Mouse (Mus musculus) stomach, postnatal 0 days (tissue): ENCODE data around the gene Abhd2. TPM values are rescaled to one million over a fixed set of nuclear protein-coding genes. Genes with fewer than 3 reads are reported as not detected.

Experiments used
- ATAC-seq: fragments of 200-750 bp; cut with Nextera tagmentation; 2 replicates; pipeline ENCODE4 v1.8.0; 2017; ENCODE audit not compliant: low FRiP score, low TSS enrichment
- DNase-seq: peaks from one replicate; pipeline ENCODE4 v3.0.0-alpha.2; 2016; ENCODE audit warnings: low spot score
- H3K27ac ChIP-seq: fragments of 300-500 bp; sonication (generic); replicated peaks from 2 replicates; pipeline ENCODE4 v1.5.1; 2014; ENCODE audit warnings: mild to moderate bottlenecking, control low read depth
- H3K27me3 ChIP-seq: fragments of 300-500 bp; sonication (generic); 2 replicates; pipeline ENCODE4 v1.6.1; 2014; ENCODE audit warnings: low read length; ENCODE audit not compliant: control insufficient read depth, insufficient read depth
- H3K36me3 ChIP-seq: fragments of 300-500 bp; sonication (generic); 2 replicates; pipeline ENCODE4 v1.6.1; 2014; ENCODE audit warnings: low read length, mixed read lengths; ENCODE audit not compliant: control insufficient read depth, insufficient read depth
- H3K4me1 ChIP-seq: fragments of 300-500 bp; sonication (generic); replicated peaks from 2 replicates; pipeline ENCODE4 v1.6.1; 2014; ENCODE audit warnings: antibody characterized with exemption; ENCODE audit not compliant: control insufficient read depth, insufficient read depth
- H3K4me2 ChIP-seq: fragments of 300-500 bp; sonication (generic); replicated peaks from 2 replicates; pipeline ENCODE4 v1.6.1; 2014; ENCODE audit warnings: low read depth, mild to moderate bottlenecking, control low read depth, moderate library complexity
- H3K4me3 ChIP-seq: fragments of 300-500 bp; sonication (generic); 2 replicates; pipeline ENCODE4 v1.5.1; 2014; ENCODE audit warnings: low read depth, low read length, control low read depth
- H3K9ac ChIP-seq: fragments of 300-500 bp; sonication (generic); 2 replicates; pipeline ENCODE4 v1.6.1; 2014; ENCODE audit warnings: mild to moderate bottlenecking, low read length, control low read depth, mixed read lengths
- H3K9me3 ChIP-seq: fragments of 300-500 bp; sonication (generic); 2 replicates; pipeline ENCODE4 v1.6.1; 2016; ENCODE audit warnings: low read length; ENCODE audit not compliant: control insufficient read depth
- CTCF ChIP-seq: IDR thresholded peaks from 2 replicates; pipeline ENCODE4 v1.5.1; 2016; ENCODE audit warnings: antibody characterized with exemption, low read depth, mild to moderate bottlenecking, moderate library complexity
- EP300 ChIP-seq: optimal IDR thresholded peaks from 2 replicates; pipeline ENCODE3; 2016; ENCODE audit warnings: antibody characterized with exemption
- WGBS: fragments of 180-500 bp; shearing (Covaris S2); extraction: QIAGEN DNeasy Blood & Tissue Kit; methylation state at CpG from one replicate; pipeline ENCODE4 v1.1.7; 2014; 5-methylcytosine and 5-hydroxymethylcytosine counted together
- polyA plus RNA-seq: library from polyadenylated mRNA; unstranded; fragments of >200 nt; fragmentation: Nextera tagmentation; extraction: Ambion mirVana; gene quantifications from 2 replicates; pipeline ENCODE4 v1.2.1, GENCODE M21; 2015

Abhd2 gene
- polyA plus RNA-seq, 1 experiment from 2014 or later = 27.5 TPM

DNA sequence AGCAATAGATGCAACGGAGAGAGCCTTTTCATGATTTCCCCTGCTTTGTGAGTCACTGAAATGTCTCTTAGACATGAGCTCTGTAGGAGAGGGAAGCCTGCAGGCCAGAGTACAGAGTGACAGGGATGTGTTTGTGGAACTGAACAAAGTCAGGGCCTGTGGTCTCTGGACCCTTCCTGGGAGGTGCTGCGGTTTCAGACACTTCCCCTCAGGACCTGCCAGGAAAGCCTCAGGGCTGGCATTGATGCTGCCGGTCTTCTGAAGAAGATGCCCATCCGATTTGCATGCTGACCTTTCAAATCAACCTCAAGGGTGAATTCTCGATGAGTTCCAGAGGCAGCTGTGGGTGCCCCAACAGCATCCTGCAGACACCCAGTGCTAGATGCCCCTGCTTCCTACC is 41.5 kb downstream of the Abhd2 start:
- Histone ChIP-seq H3K27me3 (no peaks in the 10 kb centered on the region), H3K9ac (no peak overlapping the region), H3K4me1 (peaks cover 17% of the 10 kb centered on the region), H3K4me2 (no peak overlapping the region), H3K9me3 (no peaks in the 10 kb centered on the region), H3K27ac (0 out of 2 replicates have a peak overlapping the region, but pooled peaks have one; percentile 18), H3K36me3 (no peaks in the 10 kb centered on the region), H3K4me3 (no peak overlapping the region)
- WGBS = 71% methylated on average over 5 of the region's 5 CpGs
- ATAC-seq = no peak
- TF ChIP-seq EP300 (no peak), CTCF (no peak)
- no peak for DNase-seq

- peak overlapping the region; percentile 13; the same call in 1 of the 2 replicates for H3K27ac ChIP-seq
- no peak overlapping the region for H3K9ac ChIP-seq
- ATAC-seq (no peak), DNase-seq (no peak)
- H3K4me1 ChIP-seq = peaks cover 17% of the 10 kb centered on the region
- TF ChIP-seq CTCF (no peak), EP300 (no peak)
- H3K9me3 ChIP-seq = no peaks in the 10 kb centered on the region
- H3K4me3 ChIP-seq = no peak overlapping the region
- no peak overlapping the region for H3K4me2 ChIP-seq
- H3K36me3 ChIP-seq = no peaks in the 10 kb centered on the region
- WGBS = 54% methylated on average over 8 of the region's 8 CpGs
- no peaks in the 10 kb centered on the region for H3K27me3 ChIP-seq
These were observed 42.1 kb downstream of the Abhd2 start for GRCm38 (mm10) chr7:79315149-79315548.

- TF ChIP-seq CTCF (no peak), EP300 (no peak)
- peak; percentile 27; the same call in 1 of the 2 replicates for ATAC-seq
- WGBS = 26% methylated on average over 10 of the region's 10 CpGs
These were observed 43.2 kb downstream of the Abhd2 start for GRCm38 (mm10) chr7:79316069-79316695.

DNA sequence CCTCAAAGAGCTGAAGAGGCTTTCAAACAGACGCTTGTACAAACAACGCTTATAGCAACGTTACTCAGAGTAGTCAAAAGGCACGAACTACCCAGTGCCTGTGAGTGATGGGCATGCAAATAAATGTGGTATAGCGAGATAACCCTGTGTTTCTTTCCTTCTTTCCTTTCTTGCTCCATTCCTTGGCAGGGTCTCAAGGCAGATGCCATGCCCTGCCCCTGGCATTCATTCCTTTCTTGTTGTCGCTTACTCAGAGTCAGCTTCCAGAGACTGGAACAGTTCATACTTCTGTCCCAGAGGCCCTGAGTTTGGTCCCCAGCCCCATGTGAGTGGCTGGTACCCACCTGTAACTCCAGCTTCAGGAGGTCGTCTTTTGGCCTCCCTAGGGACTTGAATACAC is 44.6 kb downstream of the Abhd2 start:
- H3K4me3 ChIP-seq = no peak overlapping the region
- no peak overlapping the region for H3K9ac ChIP-seq
- ATAC-seq = peak; percentile 36; the same call in 1 of the 2 replicates
- WGBS = 47% methylated on average over 7 of the region's 7 CpGs
- peaks cover 14% of the 10 kb centered on the region for H3K4me1 ChIP-seq
- peak overlapping the region; percentile 81 for H3K27ac ChIP-seq
- H3K36me3 ChIP-seq = no peaks in the 10 kb centered on the region
- no peaks in the 10 kb centered on the region for H3K27me3 ChIP-seq
- TF ChIP-seq CTCF = no peak
- no peak for TF ChIP-seq EP300
- no peak overlapping the region for H3K4me2 ChIP-seq
- no peaks in the 10 kb centered on the region for H3K9me3 ChIP-seq
- no peak for DNase-seq

More at GRCm38 (mm10) chr7:79316069-79316695, 43.2 kb downstream of the Abhd2 start:
- no peaks in the 10 kb centered on the region for H3K36me3 ChIP-seq
- peaks cover 17% of the 10 kb centered on the region for H3K4me1 ChIP-seq
- no peak overlapping the region for H3K9ac ChIP-seq
- no peaks in the 10 kb centered on the region for H3K27me3 ChIP-seq
- H3K27ac ChIP-seq = peak overlapping the region; percentile 81
- H3K9me3 ChIP-seq = no peaks in the 10 kb centered on the region
- no peak overlapping the region for H3K4me3 ChIP-seq
- no peak for DNase-seq
- 0 out of 2 replicates have a peak overlapping the region, but pooled peaks have one; percentile 8 for H3K4me2 ChIP-seq

GRCm38 (mm10) chr7:79318110-79318801 is 45.3 kb downstream of the Abhd2 start:
- 30% methylated on average over 13 of the region's 13 CpGs for WGBS
- no peak for TF ChIP-seq CTCF
- H3K36me3 ChIP-seq = no peaks in the 10 kb centered on the region
- H3K4me1 ChIP-seq = peaks cover 14% of the 10 kb centered on the region
- no peaks in the 10 kb centered on the region for H3K27me3 ChIP-seq
- H3K4me2 ChIP-seq = no peak overlapping the region
- ATAC-seq = peak; percentile 35
- H3K4me3 ChIP-seq = no peak overlapping the region
- 0 out of 2 replicates have a peak overlapping the region, but pooled peaks have one; percentile 13 for H3K9ac ChIP-seq
- no peaks in the 10 kb centered on the region for H3K9me3 ChIP-seq
- DNase-seq = no peak
- peak overlapping the region; percentile 81 for H3K27ac ChIP-seq

GRCm38 (mm10) chr7:79323855-79324254 is 50.9 kb downstream of the Abhd2 start:
- ATAC-seq (peak; percentile 50), DNase-seq (no peak)
- H3K4me3 ChIP-seq = no peak overlapping the region
- TF ChIP-seq EP300 (no peak), CTCF (no peak)
- H3K27me3 ChIP-seq = no peaks in the 10 kb centered on the region
- H3K4me2 ChIP-seq = no peak overlapping the region
- peaks cover 16% of the 10 kb centered on the region for H3K36me3 ChIP-seq
- 0 out of 2 replicates have a peak, but pooled peaks cover 2% of the 10 kb centered on the region for H3K4me1 ChIP-seq
- H3K9ac ChIP-seq = no peak overlapping the region
- WGBS = 53% methylated on average over 8 of the region's 8 CpGs
- H3K27ac ChIP-seq = peak overlapping the region; percentile 71
- H3K9me3 ChIP-seq = no peaks in the 10 kb centered on the region
